Mouse (Mus musculus) kidney, postnatal 25 days (tissue): ENCODE measurements around the gene Umps.

Experiments
- DNase-seq, 2 experiments: peaks; one replicate each; pipeline ENCODE4 v3.0.0; 2021; ENCODE audit warnings: mixed read lengths in 2 of 2

Umps gene

GRCm38 (mm10) chr16:33966538-33967282 lies at the start of gene Umps:
Gene Umps, minus strand, starts transcription at chr16:33967038.
- DNase-seq, result peak; percentile 82 to 88

- no peak for DNase-seq
Measured at GRCm38 (mm10) chr16:34011991-34012845, 45.4 kb upstream of the Umps start.

GRCm38 (mm10) chr16:34009567-34009966 lies 42.7 kb upstream of the Umps start:
- no peak for DNase-seq

GRCm38 (mm10) chr16:34005986-34006385 lies 39.1 kb upstream of the Umps start:
- no peak for DNase-seq

- peak in 1 of 2 experiments; percentile 44 for DNase-seq
Measured at GRCm38 (mm10) chr16:34004128-34004578, 37.3 kb upstream of the Umps start.

GRCm38 (mm10) chr16:34003566-34004127 lies 36.8 kb upstream of the Umps start:
- no peak for DNase-seq

GRCm38 (mm10) chr16:34000715-34001114 lies 33.9 kb upstream of the Umps start:
- no peak for DNase-seq

- DNase-seq, result peak; percentile 60 to 78
Measured at GRCm38 (mm10) chr16:33999388-33999787, 32.5 kb upstream of the Umps start.

- no peak for DNase-seq
Measured at GRCm38 (mm10) chr16:33998011-33998410, 31.2 kb upstream of the Umps start.

GRCm38 (mm10) chr16:33996030-33996429 lies 29.2 kb upstream of the Umps start:
- peak; percentile 70 to 84 for DNase-seq

GRCm38 (mm10) chr16:33995496-33995895 lies 28.7 kb upstream of the Umps start:
- no peak for DNase-seq

GRCm38 (mm10) chr16:33994321-33994720 lies 27.5 kb upstream of the Umps start:
- no peak for DNase-seq

- DNase-seq, result no peak
Measured at GRCm38 (mm10) chr16:33990712-33991111, 23.9 kb upstream of the Umps start.

- DNase-seq, result no peak
Measured at GRCm38 (mm10) chr16:33989106-33989505, 22.3 kb upstream of the Umps start.

GRCm38 (mm10) chr16:33988358-33989012 lies 21.6 kb upstream of the Umps start:
- DNase-seq, result peak; percentile 72 to 79

GRCm38 (mm10) chr16:33986993-33987392 lies 20.2 kb upstream of the Umps start:
- DNase-seq, result no peak

- DNase-seq, result no peak
Measured at GRCm38 (mm10) chr16:33985372-33985771, 18.5 kb upstream of the Umps start.

GRCm38 (mm10) chr16:33983712-33984111 lies 16.9 kb upstream of the Umps start:
- no peak for DNase-seq

- no peak for DNase-seq
Measured at GRCm38 (mm10) chr16:33979855-33980254, 13.0 kb upstream of the Umps start.

- DNase-seq, result no peak
Measured at GRCm38 (mm10) chr16:33967283-33967640, 424 bp upstream of the Umps start.

- DNase-seq, result peak in 1 of 2 experiments; percentile 44
Measured at GRCm38 (mm10) chr16:33965878-33966537, 830 bp downstream of the Umps start.

- peak; percentile 55 to 79 for DNase-seq
Measured at GRCm38 (mm10) chr16:33963509-33963908, 3.3 kb downstream of the Umps start.
